Mouse (Mus musculus): ENCODE measurements around the gene Gm21679.
"Not testable (repeated sequence)": the region's sequence is repeated elsewhere in the genome, so short reads cannot be mapped to it uniquely, and the experiment has no call there.

- not testable (repeated sequence) for TF ChIP-seq CTCF, EP300 (IDR thresholded peaks at IDR 0.05; ENCODE audit: low read depth)
These were observed at the start of gene Gm21679 for GRCm38 (mm10) chrY:29683270-29683669.
